ENCODE assay signal across 9 mouse cellular contexts in genomic region chr2:24502963-24503471, GRCm38 (mm10). TPM values are rescaled to one million over a fixed set of nuclear protein-coding genes. Genes with fewer than 3 reads are reported as not detected.
DNase-seq lines count a peak whose midpoint lies in the region; ATAC-seq and TF ChIP-seq lines count a peak whose summit lies in the region.
"Had no signal": no experiment of that assay in that cellular context is flagged by ENCODE, and none has a peak within 500 bp of the region (broad histone marks: within the 10 kb centered on the region; RNA-seq: fewer than 3 reads in every experiment).

No protein-coding gene starts in this region.

- H3K4me3 ChIP-seq in ES-Bruce4 (ENCODE audit: low read depth, low read length) = no peak overlapping the region
- no peak overlapping the region for H3K4me3 ChIP-seq in heart, embryonic 12.5 days
- no peak overlapping the region for H3K4me3 ChIP-seq in kidney, embryonic 16.5 days (ENCODE audit: low read length)
- no peak overlapping the region for H3K4me3 ChIP-seq in midbrain, embryonic 14.5 days (replicated peaks; ENCODE audit: low read depth, low read length)

- H3K4me2 ChIP-seq in heart, embryonic 12.5 days = no peak overlapping the region
- H3K4me2 ChIP-seq in kidney, embryonic 16.5 days (replicated peaks; ENCODE audit: low read depth, low read length) = no peak overlapping the region
- H3K4me2 ChIP-seq in midbrain, embryonic 14.5 days (ENCODE audit: low read length) = no peak overlapping the region

- no peaks in the 10 kb centered on the region for H3K27me3 ChIP-seq in ES-Bruce4 (ENCODE audit: control insufficient read depth, insufficient read depth, low read length, poor library complexity, severe bottlenecking)
- no peaks in the 10 kb centered on the region for H3K27me3 ChIP-seq in heart, embryonic 12.5 days (replicated peaks)
- H3K27me3 ChIP-seq in kidney, embryonic 16.5 days (ENCODE audit: insufficient read depth, low read length) = no peaks in the 10 kb centered on the region
- no peaks in the 10 kb centered on the region for H3K27me3 ChIP-seq in midbrain, embryonic 14.5 days (ENCODE audit: control insufficient read depth, insufficient read depth, low read length)

- peak; percentile 53; the same call in 1 of the 2 replicates for ATAC-seq in heart, embryonic 12.5 days (ENCODE audit: insufficient number of reproducible peaks, low FRiP score)
- ATAC-seq in kidney, embryonic 16.5 days (ENCODE audit: low FRiP score, low TSS enrichment) = peak; percentile 74
- ATAC-seq in midbrain, embryonic 14.5 days (ENCODE audit: low FRiP score, low TSS enrichment) = peak; percentile 76

- no peak for TF ChIP-seq POLR2A in ES-Bruce4 (IDR thresholded peaks at IDR 0.05; ENCODE audit: insufficient read depth, low read length)

- H3K9me3 ChIP-seq in ES-Bruce4 (replicated peaks; ENCODE audit: control insufficient read depth, insufficient read depth, low read length, poor library complexity, severe bottlenecking) = no peaks in the 10 kb centered on the region
- H3K9me3 ChIP-seq in heart, embryonic 12.5 days (replicated peaks) = no peaks in the 10 kb centered on the region
- no peaks in the 10 kb centered on the region for H3K9me3 ChIP-seq in kidney, embryonic 16.5 days (ENCODE audit: low read length)
- H3K9me3 ChIP-seq in midbrain, embryonic 14.5 days (ENCODE audit: control insufficient read depth, low read length) = no peaks in the 10 kb centered on the region

- WGBS in heart, embryonic 12.5 days = 55% methylated on average over 5 of the region's 5 CpGs
- 33% methylated on average over 5 of the region's 5 CpGs for WGBS in kidney, embryonic 16.5 days
- 3% methylated on average over 5 of the region's 5 CpGs for WGBS in midbrain, embryonic 14.5 days

- DNase-seq in adrenal gland, postnatal 10 days = peak; percentile 23
- peak; percentile 50 for DNase-seq in midbrain, embryonic 14.5 days
- no peak for DNase-seq in cerebellum, adult 18-20 months
- DNase-seq in gastrocnemius, postnatal 10 days = no peak
- DNase-seq in thymus, postnatal 25 days = no peak

- H3K27ac ChIP-seq in ES-Bruce4 (ENCODE audit: insufficient read depth, low read length) = no peak overlapping the region
- H3K27ac ChIP-seq in heart, embryonic 12.5 days (ENCODE audit: poor library complexity, severe bottlenecking) = no peak overlapping the region
- peak overlapping the region; percentile 16; the same call in 1 of the 2 replicates for H3K27ac ChIP-seq in kidney, embryonic 16.5 days (ENCODE audit: low read length)
- no peak overlapping the region for H3K27ac ChIP-seq in midbrain, embryonic 14.5 days (replicated peaks; ENCODE audit: low read depth, low read length)

- H3K9ac ChIP-seq in ES-Bruce4 (ENCODE audit: low read depth, poor library complexity, severe bottlenecking) = no peak overlapping the region
- no peak overlapping the region for H3K9ac ChIP-seq in heart, embryonic 12.5 days
- no peak overlapping the region for H3K9ac ChIP-seq in kidney, embryonic 16.5 days (replicated peaks; ENCODE audit: low read length)
- no peak overlapping the region for H3K9ac ChIP-seq in midbrain, embryonic 14.5 days (replicated peaks; ENCODE audit: low read length)

- H3K36me3 ChIP-seq in ES-Bruce4 (ENCODE audit: control insufficient read depth, insufficient read depth, low read length, poor library complexity, severe bottlenecking) = no peaks in the 10 kb centered on the region
- no peaks in the 10 kb centered on the region for H3K36me3 ChIP-seq in heart, embryonic 12.5 days
- no peaks in the 10 kb centered on the region for H3K36me3 ChIP-seq in kidney, embryonic 16.5 days (ENCODE audit: insufficient read depth, low read length)
- H3K36me3 ChIP-seq in midbrain, embryonic 14.5 days (ENCODE audit: control insufficient read depth, insufficient read depth, low read length) = no peaks in the 10 kb centered on the region

- 0 out of 2 replicates have a peak, but pooled peaks have one; percentile 23 for TF ChIP-seq EP300 in ES-Bruce4 (IDR thresholded peaks at IDR 0.05; ENCODE audit: insufficient read depth, low read depth, low read length)

- TF ChIP-seq CTCF in ES-Bruce4 (IDR thresholded peaks at IDR 0.05; ENCODE audit: low read depth, low read length) = no peak

- H3K4me1 ChIP-seq in ES-Bruce4 (ENCODE audit: control insufficient read depth, insufficient read depth, low read length) = peaks cover 4% of the 10 kb centered on the region
- peaks cover 9% of the 10 kb centered on the region; the same call in 1 of the 2 replicates for H3K4me1 ChIP-seq in heart, embryonic 12.5 days (replicated peaks)
- H3K4me1 ChIP-seq in kidney, embryonic 16.5 days (ENCODE audit: insufficient read depth, low read length) = peaks cover 35% of the 10 kb centered on the region
- peaks cover 8% of the 10 kb centered on the region; the same call in 1 of the 2 replicates for H3K4me1 ChIP-seq in midbrain, embryonic 14.5 days (ENCODE audit: control insufficient read depth, insufficient read depth, low read length)

RNA-seq across cellular contexts. Expression of gene Pax8, which starts 27.6 kb away (rescaled TPM):
- polyA plus RNA-seq in ES-Bruce4 (2011; ENCODE audit: insufficient read depth, insufficient read length, low read depth, missing spikeins) = 0.26 and 0.57 TPM in 2 replicates
- not detected for total RNA-seq in adrenal gland, postnatal 10 days (2021)
- polyA plus RNA-seq in heart, embryonic 12.5 days (2016; fragmentation: Nextera tagmentation; extraction: Ambion mirVana) = not detected in 2 replicates
- polyA plus RNA-seq in kidney, embryonic 16.5 days (2015; fragmentation: Nextera tagmentation; extraction: Ambion mirVana) = 134 and 160 TPM in 2 replicates
- polyA plus RNA-seq in midbrain, embryonic 14.5 days (2014; fragmentation: Nextera tagmentation; extraction: Ambion mirVana) = 4.5 and 5.4 TPM in 2 replicates
- total RNA-seq in gastrocnemius, postnatal 10 days (2021) = not detected
- total RNA-seq: left cerebral cortex, postnatal 10 days had no signal

Comparison
In these comparisons a context has a peak if more than half of its experiments do, and no peak if none do; other contexts are left out.
1. DNase-seq: peak in adrenal gland, postnatal 10 days (single experiment) and midbrain, embryonic 14.5 days (single experiment); none in cerebellum, adult 18-20 months (0 of 2), gastrocnemius, postnatal 10 days (single experiment) and thymus, postnatal 25 days (single experiment).
2. RNA of gene Pax8, which starts 27.6 kb away (polyA plus RNA-seq): 134 to 160 TPM in kidney, embryonic 16.5 days; 4.5 to 5.4 TPM in midbrain, embryonic 14.5 days, 0.26 to 0.57 TPM in ES-Bruce4 and not detected in heart, embryonic 12.5 days; every median in the first group is over 10 times any median in the second.
3. Peak in every context shown above with its lines, with median percentiles within 50 percentile points of each other: ATAC-seq.